Mouse (Mus musculus): ENCODE data around the gene Hist1h2af. TPM values are rescaled to one million over a fixed set of nuclear protein-coding genes. Genes with fewer than 3 reads are reported as not detected.
"Not testable (repeated sequence)": the region's sequence is repeated elsewhere in the genome, so short reads cannot be mapped to it uniquely, and the experiment has no call there.

The Hist1h2af gene
- 7.8 and 7.9 TPM in 2 replicates for polyA plus RNA-seq (2014; fragmentation: Nextera tagmentation; extraction: Ambion mirVana)

DNA sequence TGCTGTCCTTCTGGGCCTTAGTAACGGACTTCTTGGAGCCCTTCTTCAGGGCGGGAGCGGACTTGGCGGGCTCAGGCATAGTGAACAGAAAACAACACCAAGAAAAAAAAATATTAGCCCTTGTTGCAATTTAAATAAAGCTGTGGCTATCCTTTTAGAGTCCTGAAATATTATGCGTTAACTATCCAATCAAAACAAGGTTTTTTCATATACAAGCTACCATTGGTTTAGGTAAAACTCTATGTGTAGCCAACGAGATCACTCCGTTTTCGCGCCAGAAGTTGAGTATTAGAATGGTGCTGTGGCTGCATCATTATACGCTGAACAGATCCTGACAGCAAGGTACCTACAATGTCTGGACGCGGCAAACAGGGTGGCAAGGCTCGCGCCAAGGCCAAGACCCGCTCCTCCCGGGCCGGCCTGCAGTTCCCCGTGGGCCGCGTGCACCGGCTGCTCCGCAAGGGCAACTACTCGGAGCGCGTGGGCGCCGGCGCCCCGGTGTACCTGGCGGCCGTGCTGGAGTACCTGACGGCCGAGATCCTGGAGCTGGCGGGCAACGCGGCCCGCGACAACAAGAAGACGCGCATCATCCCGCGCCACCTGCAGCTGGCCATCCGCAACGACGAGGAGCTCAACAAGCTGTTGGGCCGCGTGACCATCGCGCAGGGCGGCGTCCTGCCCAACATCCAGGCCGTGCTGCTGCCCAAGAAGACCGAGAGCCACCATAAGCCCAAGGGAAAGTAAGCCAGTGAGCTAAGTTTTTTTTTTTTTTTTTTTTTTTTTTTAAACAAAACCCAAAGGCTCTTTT is at the start of gene Hist1h2af:
TSS of gene Hist1h2af (plus strand) at position 347 of the 808 bp plus-strand sequence.
- Histone ChIP-seq H3K4me3 (ENCODE audit: low read depth, low read length) (peak within 1 kb of the TSS; percentile 56), H3K9ac (replicated peaks; ENCODE audit: low read length) (peak within 1 kb of the TSS; percentile 79), H3K4me2 (ENCODE audit: low read depth, low read length) (peak within 1 kb of the TSS; percentile 69), H3K27ac (replicated peaks; ENCODE audit: low read depth, low read length) (peak within 1 kb of the TSS; percentile 97)
- ATAC-seq (replicated peaks; ENCODE audit: insufficient number of reproducible peaks, low FRiP score, low TSS enrichment, low read depth): peak; percentile 58
- DNase-seq (ENCODE audit: low spot score): peak; percentile 94
- not testable (repeated sequence) for H3K27me3 ChIP-seq (ENCODE audit: control insufficient read depth, insufficient read depth, low read length); H3K9me3 ChIP-seq (replicated peaks; ENCODE audit: control insufficient read depth, low read length); H3K36me3 ChIP-seq (replicated peaks; ENCODE audit: control insufficient read depth, insufficient read depth, low read depth, low read length); H3K4me1 ChIP-seq (ENCODE audit: control insufficient read depth, insufficient read depth, low read length)
- WGBS: under 1% methylated on average over 25 of the region's 53 CpGs

DNA sequence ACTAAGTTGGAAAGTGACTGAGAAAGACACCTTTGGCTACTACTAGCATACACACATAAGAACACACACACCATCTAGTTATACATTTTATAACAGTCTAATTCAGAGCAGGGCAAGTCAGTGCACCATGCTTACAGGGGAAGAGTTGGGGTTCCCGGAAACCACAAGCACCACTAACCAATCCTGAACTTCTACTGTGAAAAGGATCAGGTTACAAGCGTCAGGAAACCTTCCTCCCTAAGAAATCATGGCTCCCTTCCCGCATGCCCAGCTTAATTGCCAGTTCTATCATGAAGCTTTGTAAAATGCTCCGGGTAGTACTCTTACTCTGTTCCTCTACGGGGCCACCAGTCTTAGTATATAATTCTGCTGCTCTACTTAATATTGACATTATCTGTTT is 48.4 kb upstream of the Hist1h2af start:
- Histone ChIP-seq H3K36me3 (replicated peaks; ENCODE audit: control insufficient read depth, insufficient read depth, low read depth, low read length) (no peaks in the 10 kb centered on the region), H3K27ac (replicated peaks; ENCODE audit: low read depth, low read length) (no peak overlapping the region), H3K4me1 (ENCODE audit: control insufficient read depth, insufficient read depth, low read length) (no peaks in the 10 kb centered on the region), H3K4me2 (ENCODE audit: low read depth, low read length) (no peak overlapping the region), H3K9me3 (replicated peaks; ENCODE audit: control insufficient read depth, low read length) (no peaks in the 10 kb centered on the region), H3K9ac (replicated peaks; ENCODE audit: low read length) (no peak overlapping the region), H3K4me3 (ENCODE audit: low read depth, low read length) (no peak overlapping the region), H3K27me3 (ENCODE audit: control insufficient read depth, insufficient read depth, low read length) (no peaks in the 10 kb centered on the region)
- ATAC-seq (replicated peaks; ENCODE audit: insufficient number of reproducible peaks, low FRiP score, low TSS enrichment, low read depth) (no peak), DNase-seq (ENCODE audit: low spot score) (no peak)
- 40% methylated on average over 5 of the region's 5 CpGs for WGBS

DNA sequence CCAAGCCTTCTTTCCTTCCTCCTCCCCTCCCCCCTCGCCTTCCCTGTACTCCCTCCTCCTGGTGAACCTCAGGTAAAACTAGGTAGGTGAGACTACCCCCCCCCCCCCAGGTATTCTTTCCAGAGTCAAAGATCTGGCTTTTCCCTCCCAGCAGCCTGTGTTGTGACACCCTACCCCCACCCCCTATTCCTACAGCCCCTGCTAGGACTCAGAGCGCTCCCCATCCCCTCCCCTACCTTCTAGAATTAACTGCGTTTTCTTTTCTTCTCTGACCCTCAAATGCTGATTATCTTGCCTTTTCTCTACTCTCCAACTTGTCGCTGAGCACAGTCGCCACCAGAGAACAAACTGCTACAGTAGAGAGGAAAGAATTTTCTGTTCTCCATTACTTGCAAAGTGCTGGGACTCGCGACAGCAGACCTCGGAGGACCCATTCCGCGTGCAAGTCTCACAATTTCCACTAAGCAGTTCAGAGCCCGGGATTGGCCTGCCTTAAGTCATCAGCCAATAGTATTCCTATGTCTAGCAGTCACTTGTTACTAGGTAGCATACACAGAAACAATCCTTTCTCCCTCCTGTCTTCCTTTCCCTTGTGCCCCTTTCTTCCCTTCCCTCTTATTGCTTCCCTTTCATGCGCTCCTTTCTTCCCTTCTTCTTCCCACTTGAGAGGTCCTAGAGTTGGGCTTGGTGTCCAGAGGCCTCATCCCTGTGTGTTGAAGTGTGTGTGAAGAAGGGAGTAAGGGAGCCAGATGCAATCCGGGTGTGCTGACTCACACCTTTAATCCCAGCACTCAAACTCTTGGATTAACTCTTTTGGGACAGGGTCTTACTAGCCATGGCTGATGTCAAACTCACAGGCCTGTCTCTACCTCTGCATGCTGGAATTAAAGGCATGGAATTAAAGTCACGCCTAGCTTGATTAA is 45.0 kb upstream of the Hist1h2af start, which contains the start of gene Btn2a2:
TSS of gene Btn2a2 (minus strand) at position 458 of the 923 bp plus-strand sequence.
- Histone ChIP-seq H3K4me2 (ENCODE audit: low read depth, low read length) (peak within 1 kb of the TSS; percentile 43), H3K4me1 (ENCODE audit: control insufficient read depth, insufficient read depth, low read length) (no peaks in the 10 kb centered on the region), H3K36me3 (replicated peaks; ENCODE audit: control insufficient read depth, insufficient read depth, low read depth, low read length) (no peaks in the 10 kb centered on the region), H3K27me3 (ENCODE audit: control insufficient read depth, insufficient read depth, low read length) (no peaks in the 10 kb centered on the region), H3K9ac (replicated peaks; ENCODE audit: low read length) (peak within 1 kb of the TSS; percentile 5; the same call in 1 of the 2 replicates), H3K27ac (replicated peaks; ENCODE audit: low read depth, low read length) (no peak within 1 kb of the TSS), H3K4me3 (ENCODE audit: low read depth, low read length) (peak within 1 kb of the TSS; percentile 27), H3K9me3 (replicated peaks; ENCODE audit: control insufficient read depth, low read length) (no peaks in the 10 kb centered on the region)
- WGBS: 2% methylated on average over 13 of the region's 14 CpGs
- DNase-seq (ENCODE audit: low spot score) (peak; percentile 89), ATAC-seq (replicated peaks; ENCODE audit: insufficient number of reproducible peaks, low FRiP score, low TSS enrichment, low read depth) (peak; percentile 87)

DNA sequence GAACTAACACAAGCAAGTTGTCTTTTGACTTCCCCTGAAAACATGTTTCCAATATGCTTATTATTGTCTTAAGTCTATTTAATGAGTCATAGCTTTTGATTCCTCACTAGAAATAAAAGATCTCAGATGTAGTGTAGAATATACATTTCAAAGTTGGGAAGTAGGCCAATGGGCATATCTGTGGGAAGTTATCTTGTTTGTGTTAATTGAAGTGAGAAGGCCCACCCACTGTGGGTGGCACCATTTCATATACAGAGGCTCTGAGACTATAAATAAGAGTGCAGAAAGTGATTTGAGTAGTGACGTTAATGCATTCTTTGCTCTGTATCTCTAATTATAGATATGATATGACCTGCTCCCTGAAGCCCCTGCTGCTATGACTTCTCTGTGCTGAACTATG is 42.8 kb upstream of the Hist1h2af start:
- WGBS: 71% methylated on average over 1 of the region's 1 CpGs
- H3K4me3 ChIP-seq (ENCODE audit: low read depth, low read length): no peak overlapping the region
- no peak for ATAC-seq (replicated peaks; ENCODE audit: insufficient number of reproducible peaks, low FRiP score, low TSS enrichment, low read depth)
- no peak for DNase-seq (ENCODE audit: low spot score)
- H3K36me3 ChIP-seq (replicated peaks; ENCODE audit: control insufficient read depth, insufficient read depth, low read depth, low read length): no peaks in the 10 kb centered on the region
- H3K9ac ChIP-seq (replicated peaks; ENCODE audit: low read length): no peak overlapping the region
- H3K27me3 ChIP-seq (ENCODE audit: control insufficient read depth, insufficient read depth, low read length): no peaks in the 10 kb centered on the region
- no peaks in the 10 kb centered on the region for H3K9me3 ChIP-seq (replicated peaks; ENCODE audit: control insufficient read depth, low read length)
- H3K27ac ChIP-seq (replicated peaks; ENCODE audit: low read depth, low read length): no peak overlapping the region
- H3K4me1 ChIP-seq (ENCODE audit: control insufficient read depth, insufficient read depth, low read length): no peaks in the 10 kb centered on the region
- H3K4me2 ChIP-seq (ENCODE audit: low read depth, low read length): no peak overlapping the region

- H3K27me3 ChIP-seq (ENCODE audit: control insufficient read depth, insufficient read depth, low read length): no peaks in the 10 kb centered on the region
- H3K9me3 ChIP-seq (replicated peaks; ENCODE audit: control insufficient read depth, low read length): no peaks in the 10 kb centered on the region
- no peaks in the 10 kb centered on the region for H3K4me1 ChIP-seq (ENCODE audit: control insufficient read depth, insufficient read depth, low read length)
- WGBS: 14% methylated on average over 1 of the region's 1 CpGs
- DNase-seq (ENCODE audit: low spot score) (no peak), ATAC-seq (replicated peaks; ENCODE audit: insufficient number of reproducible peaks, low FRiP score, low TSS enrichment, low read depth) (no peak)
- H3K27ac ChIP-seq (replicated peaks; ENCODE audit: low read depth, low read length): no peak overlapping the region
- H3K4me2 ChIP-seq (ENCODE audit: low read depth, low read length): no peak overlapping the region
- H3K9ac ChIP-seq (replicated peaks; ENCODE audit: low read length): no peak overlapping the region
- no peak overlapping the region for H3K4me3 ChIP-seq (ENCODE audit: low read depth, low read length)
- no peaks in the 10 kb centered on the region for H3K36me3 ChIP-seq (replicated peaks; ENCODE audit: control insufficient read depth, insufficient read depth, low read depth, low read length)
Observed at GRCm38 (mm10) chr13:23491263-23491662, 42.4 kb upstream of the Hist1h2af start.

DNA sequence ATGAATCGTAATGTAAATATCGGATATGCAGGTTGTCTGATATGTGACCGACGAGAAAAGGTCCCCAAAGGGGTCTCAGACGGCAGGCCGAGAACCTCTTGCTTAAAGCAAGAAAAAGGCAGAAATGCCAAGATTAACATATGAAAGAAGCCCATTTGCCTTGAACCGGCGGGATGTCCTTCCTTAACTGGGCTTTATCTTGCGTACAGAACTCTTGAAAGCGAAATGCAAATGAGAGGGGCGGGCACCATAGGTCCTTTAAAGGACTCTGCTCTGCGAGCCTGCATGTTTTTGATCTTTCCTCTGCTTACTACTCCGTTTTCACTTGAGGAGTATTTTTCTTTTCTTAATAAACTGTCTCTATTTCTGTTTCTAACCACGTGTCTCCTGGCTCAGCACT is 41.7 kb upstream of the Hist1h2af start:
- no peaks in the 10 kb centered on the region for H3K9me3 ChIP-seq (replicated peaks; ENCODE audit: control insufficient read depth, low read length)
- no peak for DNase-seq (ENCODE audit: low spot score)
- no peak overlapping the region for H3K27ac ChIP-seq (replicated peaks; ENCODE audit: low read depth, low read length)
- WGBS: 8% methylated on average over 14 of the region's 14 CpGs
- no peak for ATAC-seq (replicated peaks; ENCODE audit: insufficient number of reproducible peaks, low FRiP score, low TSS enrichment, low read depth)
- H3K36me3 ChIP-seq (replicated peaks; ENCODE audit: control insufficient read depth, insufficient read depth, low read depth, low read length): no peaks in the 10 kb centered on the region
- no peak overlapping the region for H3K9ac ChIP-seq (replicated peaks; ENCODE audit: low read length)
- H3K4me3 ChIP-seq (ENCODE audit: low read depth, low read length): peak overlapping the region; percentile 16; the same call in 1 of the 2 replicates
- no peak overlapping the region; the same call in 1 of the 2 replicates for H3K4me2 ChIP-seq (ENCODE audit: low read depth, low read length)
- no peaks in the 10 kb centered on the region for H3K27me3 ChIP-seq (ENCODE audit: control insufficient read depth, insufficient read depth, low read length)
- no peaks in the 10 kb centered on the region for H3K4me1 ChIP-seq (ENCODE audit: control insufficient read depth, insufficient read depth, low read length)

GRCm38 (mm10) chr13:23495526-23495925 is 38.2 kb upstream of the Hist1h2af start:
- DNase-seq (ENCODE audit: low spot score) (no peak), ATAC-seq (replicated peaks; ENCODE audit: insufficient number of reproducible peaks, low FRiP score, low TSS enrichment, low read depth) (no peak)
- Histone ChIP-seq H3K9ac (replicated peaks; ENCODE audit: low read length) (no peak overlapping the region), H3K36me3 (replicated peaks; ENCODE audit: control insufficient read depth, insufficient read depth, low read depth, low read length) (no peaks in the 10 kb centered on the region), H3K4me2 (ENCODE audit: low read depth, low read length) (no peak overlapping the region), H3K27ac (replicated peaks; ENCODE audit: low read depth, low read length) (no peak overlapping the region), H3K4me1 (ENCODE audit: control insufficient read depth, insufficient read depth, low read length) (no peaks in the 10 kb centered on the region), H3K9me3 (replicated peaks; ENCODE audit: control insufficient read depth, low read length) (no peaks in the 10 kb centered on the region), H3K4me3 (ENCODE audit: low read depth, low read length) (no peak overlapping the region), H3K27me3 (ENCODE audit: control insufficient read depth, insufficient read depth, low read length) (no peaks in the 10 kb centered on the region)
- WGBS: 77% methylated on average over 6 of the region's 6 CpGs

Measured in embryonic facial prominence, embryonic 11.5 days (tissue).